Comparison of ENCODE assay signal across 8 mouse cellular contexts in genomic region chr13:55474621-55475069, GRCm38 (mm10). TPM values are rescaled to one million over a fixed set of nuclear protein-coding genes. Genes with fewer than 3 reads are reported as not detected.
DNase-seq lines count a peak whose midpoint lies in the region; ATAC-seq lines count a peak whose summit lies in the region.

No protein-coding gene starts in this region.

- ATAC-seq in hematopoietic stem cell, adult 5-6 weeks (replicated peaks in 1 of 2; ENCODE audit: insufficient read depth in 1 of 2, low FRiP score in 2 of 2, low TSS enrichment in 1 of 2, low read depth in 1 of 2, poor library complexity in 2 of 2, severe bottlenecking in 2 of 2), result peak; percentile 8 to 48; a peak in 2 of 4 replicates
- no peak for ATAC-seq in limb, embryonic 15.5 days (ENCODE audit: insufficient number of reproducible peaks, low FRiP score, low TSS enrichment, low read depth)
- ATAC-seq in erythroblast, adult 5-6 weeks (replicated peaks; ENCODE audit: low FRiP score, poor library complexity, severe bottlenecking), result no peak

- 56% methylated on average over 5 of the region's 5 CpGs for whole genome bisulfite sequencing in limb, embryonic 15.5 days

- no peak overlapping the region for H3K4me3 ChIP-seq in limb, embryonic 15.5 days

- DNase-seq in 3T3-L1 (ENCODE audit: low read depth, low spot score) (peak; percentile 36), ZHBTc4 (ENCODE audit: low read depth, low spot score) (peak; percentile 43)
- DNase-seq in right cerebral cortex, postnatal 4 days, result peak; percentile 70
- no peak for DNase-seq in yolk sac, embryonic 10.5 days (ENCODE audit: low spot score)
- DNase-seq in adrenal gland, postnatal 25 days, result no peak

- no peaks in the 10 kb centered on the region for H3K9me3 ChIP-seq in limb, embryonic 15.5 days

- H3K4me2 ChIP-seq in limb, embryonic 15.5 days, result no peak overlapping the region

- peaks cover 48% of the 10 kb centered on the region for H3K4me1 ChIP-seq in limb, embryonic 15.5 days

- H3K27me3 ChIP-seq in limb, embryonic 15.5 days, result no peaks in the 10 kb centered on the region

- 0 out of 2 replicates have a peak overlapping the region, but pooled peaks have one; percentile 0 for H3K9ac ChIP-seq in limb, embryonic 15.5 days

- H3K36me3 ChIP-seq in limb, embryonic 15.5 days, result peaks cover 55% of the 10 kb centered on the region

- no peak overlapping the region for H3K27ac ChIP-seq in limb, embryonic 15.5 days

RNA-seq across cellular contexts. Expression of gene Prr7, which starts 10.6 kb away (rescaled TPM):
- total RNA-seq in hematopoietic stem cell, adult 5-6 weeks (2017), result 0.25 TPM in 1 of 2 replicates, not detected in the other
- polyA plus RNA-seq in limb, embryonic 15.5 days (2015; fragmentation: Nextera tagmentation; extraction: Ambion mirVana), result 0.38 and 1.2 TPM in 2 replicates
- not detected in 2 replicates for total RNA-seq in erythroblast, adult 5-6 weeks (2015; ENCODE audit: low replicate concordance)
- not detected in 2 replicates for total RNA-seq in erythroblast, adult 5-6 weeks (2017; ENCODE audit: low replicate concordance)
- 3.8 and 3.9 TPM in 2 replicates for total RNA-seq in adrenal gland, postnatal 25 days (2021)

RNA-seq across cellular contexts. Expression of gene Dbn1, which starts 13.3 kb away (rescaled TPM):
- 0.60 and 2.3 TPM in 2 replicates for total RNA-seq in hematopoietic stem cell, adult 5-6 weeks (2017)
- polyA plus RNA-seq in limb, embryonic 15.5 days (2015; fragmentation: Nextera tagmentation; extraction: Ambion mirVana), result 162 and 172 TPM in 2 replicates
- total RNA-seq in erythroblast, adult 5-6 weeks (2015; ENCODE audit: low replicate concordance), result 0.42 TPM in 1 of 2 replicates, not detected in the other
- total RNA-seq in erythroblast, adult 5-6 weeks (2017; ENCODE audit: low replicate concordance), result not detected in 2 replicates
- total RNA-seq in adrenal gland, postnatal 25 days (2021), result 14.6 and 19.1 TPM in 2 replicates

RNA-seq across cellular contexts. Expression of gene Grk6, which starts 29.8 kb away (rescaled TPM):
- total RNA-seq in hematopoietic stem cell, adult 5-6 weeks (2017), result 77.8 and 80.9 TPM in 2 replicates
- polyA plus RNA-seq in limb, embryonic 15.5 days (2015; fragmentation: Nextera tagmentation; extraction: Ambion mirVana), result 34.3 and 39.0 TPM in 2 replicates
- total RNA-seq in erythroblast, adult 5-6 weeks (2015; ENCODE audit: low replicate concordance), result 24.2 and 25.2 TPM in 2 replicates
- total RNA-seq in erythroblast, adult 5-6 weeks (2017; ENCODE audit: low replicate concordance), result 33.4 and 38.2 TPM in 2 replicates
- total RNA-seq in adrenal gland, postnatal 25 days (2021), result 47.9 and 62.1 TPM in 2 replicates

RNA-seq across cellular contexts. Expression of gene Pdlim7, which starts 38.8 kb away (rescaled TPM):
- 8.1 and 10.0 TPM in 2 replicates for total RNA-seq in hematopoietic stem cell, adult 5-6 weeks (2017)
- 147 and 213 TPM in 2 replicates for polyA plus RNA-seq in limb, embryonic 15.5 days (2015; fragmentation: Nextera tagmentation; extraction: Ambion mirVana)
- total RNA-seq in erythroblast, adult 5-6 weeks (2015; ENCODE audit: low replicate concordance), result 1.7 and 1.9 TPM in 2 replicates
- 2.4 and 2.9 TPM in 2 replicates for total RNA-seq in erythroblast, adult 5-6 weeks (2017; ENCODE audit: low replicate concordance)
- 17.6 and 18.7 TPM in 2 replicates for total RNA-seq in adrenal gland, postnatal 25 days (2021)

RNA-seq across cellular contexts. Expression of gene F12, which starts 48.1 kb away (rescaled TPM):
- not detected in 2 replicates for total RNA-seq in hematopoietic stem cell, adult 5-6 weeks (2017)
- 0.17 TPM in 1 of 2 replicates, not detected in the other for polyA plus RNA-seq in limb, embryonic 15.5 days (2015; fragmentation: Nextera tagmentation; extraction: Ambion mirVana)
- not detected in 2 replicates for total RNA-seq in erythroblast, adult 5-6 weeks (2015; ENCODE audit: low replicate concordance)
- total RNA-seq in erythroblast, adult 5-6 weeks (2017; ENCODE audit: low replicate concordance), result not detected in 2 replicates
- 0.15 and 3.3 TPM in 2 replicates for total RNA-seq in adrenal gland, postnatal 25 days (2021)

Comparison
In these comparisons a context has a peak if more than half of its experiments do, and no peak if none do; other contexts are left out.
1. DNase-seq: peak in 3T3-L1 (single experiment), ZHBTc4 (single experiment) and right cerebral cortex, postnatal 4 days (single experiment); none in yolk sac, embryonic 10.5 days (single experiment) and adrenal gland, postnatal 25 days (single experiment).
2. ATAC-seq: peak in hematopoietic stem cell, adult 5-6 weeks (2 of 2); none in limb, embryonic 15.5 days (single experiment) and erythroblast, adult 5-6 weeks (single experiment).